Mouse (Mus musculus): Measurements from ENCODE around the gene Fam155a.

The Fam155a gene

GRCm38 (mm10) chr8:9182461-9182860 is 588.5 kb downstream of the Fam155a start:
- DNase-seq (ENCODE audit: inconsistent ontology term): no peak

- no peak for DNase-seq (ENCODE audit: inconsistent ontology term)
Observed at GRCm38 (mm10) chr8:9180686-9181315, 590.2 kb downstream of the Fam155a start.

GRCm38 (mm10) chr8:9176974-9177373 is 594.0 kb downstream of the Fam155a start:
- no peak for DNase-seq (ENCODE audit: inconsistent ontology term)

GRCm38 (mm10) chr8:9174865-9175565 is 595.9 kb downstream of the Fam155a start:
- DNase-seq (ENCODE audit: inconsistent ontology term): peak; percentile 57

DNA sequence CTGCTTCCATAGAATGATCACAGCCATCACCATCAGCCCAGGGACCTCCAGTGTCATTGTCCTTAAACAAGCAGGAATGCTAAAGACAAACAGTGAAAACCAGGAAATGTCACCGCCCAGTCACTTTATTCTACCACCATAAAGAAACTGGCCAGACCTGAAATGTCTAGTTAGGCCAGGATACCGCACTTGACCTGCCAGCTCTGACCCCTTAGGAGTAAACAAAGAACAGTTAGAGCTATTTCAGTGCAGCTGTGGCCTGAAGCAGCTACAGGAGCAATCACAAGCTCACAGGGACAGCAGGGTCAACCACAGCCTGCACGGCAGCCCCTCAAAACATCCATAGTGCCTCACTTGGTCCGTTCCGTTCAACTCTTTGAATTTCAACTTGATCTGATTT is 599.1 kb downstream of the Fam155a start:
- no peak for DNase-seq (ENCODE audit: inconsistent ontology term)

GRCm38 (mm10) chr8:9167995-9168394 is 603.0 kb downstream of the Fam155a start:
- DNase-seq (ENCODE audit: inconsistent ontology term): no peak

DNA sequence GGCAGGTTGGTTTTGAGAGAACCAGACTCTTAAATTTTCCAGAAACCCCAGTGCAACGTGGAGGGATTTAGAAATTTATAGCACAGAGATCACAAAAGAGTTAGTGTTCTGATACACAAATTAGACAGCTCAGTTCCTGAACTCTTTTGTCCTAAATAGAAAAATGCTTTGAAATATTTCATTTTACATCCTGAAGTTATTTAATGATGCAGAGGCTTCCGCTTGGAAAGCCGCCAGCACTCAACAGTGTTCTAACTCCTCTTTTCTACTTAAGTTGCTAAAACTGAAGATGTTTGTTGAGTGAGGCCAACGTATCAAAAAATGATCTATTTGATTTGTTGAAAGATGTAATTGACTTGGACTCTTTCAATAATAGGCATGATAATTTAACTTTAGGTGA is 609.4 kb downstream of the Fam155a start:
- DNase-seq (ENCODE audit: inconsistent ontology term): no peak

GRCm38 (mm10) chr8:9159322-9159721 is 611.6 kb downstream of the Fam155a start:
- no peak for DNase-seq (ENCODE audit: inconsistent ontology term)

- DNase-seq (ENCODE audit: inconsistent ontology term): no peak
Observed at GRCm38 (mm10) chr8:9158652-9159051, 612.3 kb downstream of the Fam155a start.

GRCm38 (mm10) chr8:9157141-9157781 is 613.7 kb downstream of the Fam155a start:
- DNase-seq (ENCODE audit: inconsistent ontology term): peak; percentile 18

Measured in Muller cell, postnatal 12 days (primary cell).